Mouse (Mus musculus) embryonic facial prominence, embryonic 10.5 days (tissue): ENCODE results near the gene Atxn2. TPM values are rescaled to one million over a fixed set of nuclear protein-coding genes. Genes with fewer than 3 reads are reported as not detected.

Experiments used
- DNase-seq: peaks from one replicate; pipeline ENCODE4 v3.0.0-alpha.2; 2017; ENCODE audit warnings: low spot score
- H3K27ac ChIP-seq: fragments of 300-500 bp; sonication (generic); replicated peaks from 2 replicates; pipeline ENCODE4 v1.5.1; 2016; ENCODE audit warnings: mild to moderate bottlenecking
- H3K27me3 ChIP-seq: fragments of 300-500 bp; sonication (generic); replicated peaks from 2 replicates; pipeline ENCODE4 v1.6.1; 2016; ENCODE audit warnings: low read depth, mild to moderate bottlenecking; ENCODE audit not compliant: poor library complexity, severe bottlenecking
- H3K36me3 ChIP-seq: fragments of 300-500 bp; sonication (generic); replicated peaks from 2 replicates; pipeline ENCODE4 v1.6.1; 2016; ENCODE audit warnings: mild to moderate bottlenecking, moderate library complexity
- H3K4me1 ChIP-seq: fragments of 300-500 bp; sonication (generic); 2 replicates; pipeline ENCODE4 v1.6.1; 2016
- H3K4me3 ChIP-seq: fragments of 300-500 bp; sonication (generic); 2 replicates; pipeline ENCODE4 v1.5.1; 2016; ENCODE audit warnings: mild to moderate bottlenecking, moderate library complexity
- H3K9me3 ChIP-seq: fragments of 300-500 bp; sonication (generic); 2 replicates; pipeline ENCODE4 v1.6.1; 2016; ENCODE audit warnings: mild to moderate bottlenecking
- WGBS: fragments of 180-500 bp; shearing (Covaris S2); methylation state at CpG from one replicate; pipeline ENCODE4 v1.1.7; 2016; 5-methylcytosine and 5-hydroxymethylcytosine counted together
- polyA plus RNA-seq: library from polyadenylated mRNA; unstranded; fragments of >200 nt; fragmentation: Nextera tagmentation; extraction: Ambion mirVana; gene quantifications from 2 replicates; pipeline ENCODE4 v1.2.1, GENCODE M21; 2016

Gene Atxn2
- polyA plus RNA-seq, 1 experiment from 2014 or later: 44.9 TPM

GRCm38 (mm10) chr5:121822786-121823505 is 111.8 kb downstream of the Atxn2 start:
- WGBS: 65% methylated on average over 7 of the region's 7 CpGs
- Histone ChIP-seq H3K9me3 (no peaks in the 10 kb centered on the region), H3K4me3 (no peak overlapping the region), H3K27me3 (peaks cover 15% of the 10 kb centered on the region), H3K4me1 (peaks cover 21% of the 10 kb centered on the region), H3K36me3 (peaks cover 91% of the 10 kb centered on the region), H3K27ac (peak overlapping the region; percentile 52; the same call in 1 of the 2 replicates)
- peak; percentile 22 for DNase-seq

DNA sequence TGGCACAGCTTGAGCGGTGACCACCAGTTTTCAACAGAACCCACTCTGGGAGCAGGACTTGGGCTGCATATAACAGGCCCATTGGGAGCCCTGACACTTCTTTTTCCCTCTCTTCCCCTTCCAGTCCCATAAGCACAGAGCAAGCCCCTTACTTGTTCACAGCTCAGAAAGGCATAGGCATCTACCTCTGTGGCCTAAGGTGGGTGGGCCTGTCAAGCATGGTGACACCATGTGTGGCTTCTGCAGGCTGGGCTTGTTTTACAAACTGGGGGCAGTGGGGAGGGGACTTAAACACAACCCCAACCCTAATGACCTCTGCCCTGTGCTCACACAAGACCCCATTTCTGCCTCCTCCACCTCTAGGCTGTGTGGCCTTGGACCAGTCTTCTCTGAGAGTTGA is 112.5 kb downstream of the Atxn2 start:
- no peak overlapping the region for H3K4me3 ChIP-seq
- WGBS: 85% methylated on average over 1 of the region's 1 CpGs

GRCm38 (mm10) chr5:121824121-121824520 is 113.0 kb downstream of the Atxn2 start:
- WGBS: 58% methylated on average over 4 of the region's 4 CpGs
- Histone ChIP-seq H3K27ac (peak overlapping the region; percentile 63), H3K36me3 (peaks cover 84% of the 10 kb centered on the region)

More for the DNA sequence above, 112.5 kb downstream of the Atxn2 start:
- Histone ChIP-seq H3K27ac (peak overlapping the region; percentile 52; the same call in 1 of the 2 replicates), H3K9me3 (no peaks in the 10 kb centered on the region), H3K36me3 (peaks cover 89% of the 10 kb centered on the region), H3K4me1 (peaks cover 27% of the 10 kb centered on the region), H3K27me3 (peaks cover 22% of the 10 kb centered on the region)
- peak; percentile 12 for DNase-seq

GRCm38 (mm10) chr5:121825606-121826005 is 114.5 kb downstream of the Atxn2 start:
- no peak overlapping the region for H3K27ac ChIP-seq
- DNase-seq: no peak
- H3K4me3 ChIP-seq: no peak overlapping the region
- H3K27me3 ChIP-seq: peaks cover 41% of the 10 kb centered on the region
- 91% methylated on average over 3 of the region's 3 CpGs for WGBS
- no peaks in the 10 kb centered on the region for H3K9me3 ChIP-seq
- peaks cover 34% of the 10 kb centered on the region for H3K4me1 ChIP-seq
- peaks cover 69% of the 10 kb centered on the region for H3K36me3 ChIP-seq

More at GRCm38 (mm10) chr5:121824121-121824520, 113.0 kb downstream of the Atxn2 start:
- no peak overlapping the region for H3K4me3 ChIP-seq
- peak; percentile 18 for DNase-seq
- H3K9me3 ChIP-seq: no peaks in the 10 kb centered on the region
- peaks cover 26% of the 10 kb centered on the region for H3K27me3 ChIP-seq
- H3K4me1 ChIP-seq: peaks cover 32% of the 10 kb centered on the region

DNA sequence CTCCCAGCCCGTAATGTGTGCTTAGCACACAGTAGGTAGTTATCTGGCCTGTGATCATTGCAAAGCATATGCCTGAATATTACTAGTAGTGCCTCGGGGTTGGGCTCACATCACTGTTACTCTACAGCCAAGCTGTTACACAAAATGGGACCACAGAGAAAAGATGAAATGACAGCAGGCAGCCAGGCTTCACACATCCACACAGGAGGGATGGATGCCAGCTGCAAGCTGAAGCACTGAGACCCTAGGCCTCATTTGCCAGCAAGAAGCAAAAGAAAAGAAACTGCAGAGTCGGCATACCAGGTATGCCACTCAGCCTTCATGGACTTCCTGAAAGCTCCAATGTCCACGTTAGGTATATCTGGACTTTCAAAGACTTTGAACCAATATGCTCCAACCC is 116.7 kb downstream of the Atxn2 start:
- H3K27me3 ChIP-seq: peaks cover 62% of the 10 kb centered on the region
- 84% methylated on average over 4 of the region's 4 CpGs for WGBS

GRCm38 (mm10) chr5:121828491-121829432 is 117.6 kb downstream of the Atxn2 start:
- Histone ChIP-seq H3K9me3 (no peaks in the 10 kb centered on the region), H3K27ac (peak overlapping the region; percentile 48; the same call in 1 of the 2 replicates)
- WGBS: 5% methylated on average over 82 of the region's 82 CpGs

More for the DNA sequence above, 116.7 kb downstream of the Atxn2 start:
- Histone ChIP-seq H3K27ac (no peak overlapping the region), H3K9me3 (no peaks in the 10 kb centered on the region), H3K36me3 (peaks cover 53% of the 10 kb centered on the region), H3K4me1 (peaks cover 37% of the 10 kb centered on the region), H3K4me3 (peak overlapping the region; percentile 65; the same call in 1 of the 2 replicates)
- DNase-seq: no peak

DNA sequence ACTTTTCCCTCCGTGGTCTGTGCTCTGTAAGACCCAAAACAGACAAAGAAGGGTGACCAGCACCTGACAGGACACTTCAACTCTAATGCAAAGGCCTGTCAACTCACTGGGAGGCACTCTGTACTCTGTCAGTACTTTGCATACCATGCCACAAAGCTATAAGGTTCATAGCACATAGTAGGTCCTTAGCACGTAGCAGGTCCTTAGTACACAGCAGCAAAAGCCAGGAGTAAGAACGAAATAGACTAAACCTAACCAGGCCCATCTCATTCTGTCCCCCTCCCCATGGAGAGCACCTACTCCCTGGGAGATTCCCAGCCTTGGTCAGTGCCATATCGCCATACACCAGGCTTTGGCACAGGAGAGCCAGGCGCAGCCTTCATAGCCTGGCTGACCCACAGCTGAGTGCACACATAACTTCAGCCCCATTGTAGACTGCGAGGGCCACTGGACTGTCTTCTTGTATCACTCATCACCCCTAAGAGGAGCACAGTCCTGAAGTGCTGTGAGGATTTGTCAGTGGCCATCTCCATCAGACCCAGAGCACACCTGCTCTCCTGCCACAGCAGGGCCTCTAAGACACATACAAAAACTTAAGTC is 120.0 kb downstream of the Atxn2 start:
- 88% methylated on average over 6 of the region's 6 CpGs for WGBS
- peaks cover 22% of the 10 kb centered on the region for H3K36me3 ChIP-seq
- no peak overlapping the region for H3K4me3 ChIP-seq
- H3K4me1 ChIP-seq: peaks cover 52% of the 10 kb centered on the region
- peaks cover 91% of the 10 kb centered on the region for H3K27me3 ChIP-seq
- H3K27ac ChIP-seq: no peak overlapping the region
- no peak for DNase-seq
- no peaks in the 10 kb centered on the region for H3K9me3 ChIP-seq

More at GRCm38 (mm10) chr5:121828491-121829432, 117.6 kb downstream of the Atxn2 start:
- peak; percentile 64 for DNase-seq
- peaks cover 71% of the 10 kb centered on the region for H3K27me3 ChIP-seq
- peak overlapping the region; percentile 65 for H3K4me3 ChIP-seq
- peaks cover 44% of the 10 kb centered on the region for H3K36me3 ChIP-seq
- peaks cover 37% of the 10 kb centered on the region for H3K4me1 ChIP-seq

- no peaks in the 10 kb centered on the region for H3K9me3 ChIP-seq
- peak overlapping the region; percentile 5; the same call in 1 of the 2 replicates for H3K27ac ChIP-seq
- H3K4me1 ChIP-seq: peaks cover 61% of the 10 kb centered on the region
- DNase-seq: no peak
- H3K4me3 ChIP-seq: 0 out of 2 replicates have a peak overlapping the region, but pooled peaks have one; percentile 75
- WGBS: 80% methylated on average over 6 of the region's 6 CpGs
- peaks cover 87% of the 10 kb centered on the region for H3K27me3 ChIP-seq
- peaks cover 9% of the 10 kb centered on the region for H3K36me3 ChIP-seq
Observed at GRCm38 (mm10) chr5:121832376-121833155, 121.4 kb downstream of the Atxn2 start.

DNA sequence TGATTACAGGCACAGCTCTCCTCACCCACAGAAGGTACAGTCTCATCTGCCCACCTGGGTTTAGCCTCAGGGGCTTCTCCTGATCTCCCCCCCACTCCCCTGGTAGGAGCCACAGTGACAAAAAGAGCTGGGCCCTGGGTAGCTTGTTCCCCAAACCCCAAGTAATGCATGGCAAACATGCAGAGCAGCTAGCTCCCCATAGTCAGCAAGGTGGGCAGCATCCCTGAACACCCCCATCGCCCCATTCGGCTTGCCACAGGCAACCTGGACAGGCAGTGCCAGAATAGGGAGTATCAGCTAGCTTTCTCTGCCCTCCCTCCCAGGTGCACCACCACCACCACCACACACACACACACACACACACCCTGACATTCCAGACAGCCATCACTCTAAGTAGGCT is 122.0 kb downstream of the Atxn2 start:
- 87% methylated on average over 2 of the region's 2 CpGs for WGBS
- Histone ChIP-seq H3K4me3 (0 out of 2 replicates have a peak overlapping the region, but pooled peaks have one; percentile 75), H3K36me3 (peaks cover 3% of the 10 kb centered on the region), H3K4me1 (peaks cover 65% of the 10 kb centered on the region), H3K27ac (peak overlapping the region; percentile 61; the same call in 1 of the 2 replicates), H3K9me3 (no peaks in the 10 kb centered on the region), H3K27me3 (peaks cover 87% of the 10 kb centered on the region)
- DNase-seq: no peak

DNA sequence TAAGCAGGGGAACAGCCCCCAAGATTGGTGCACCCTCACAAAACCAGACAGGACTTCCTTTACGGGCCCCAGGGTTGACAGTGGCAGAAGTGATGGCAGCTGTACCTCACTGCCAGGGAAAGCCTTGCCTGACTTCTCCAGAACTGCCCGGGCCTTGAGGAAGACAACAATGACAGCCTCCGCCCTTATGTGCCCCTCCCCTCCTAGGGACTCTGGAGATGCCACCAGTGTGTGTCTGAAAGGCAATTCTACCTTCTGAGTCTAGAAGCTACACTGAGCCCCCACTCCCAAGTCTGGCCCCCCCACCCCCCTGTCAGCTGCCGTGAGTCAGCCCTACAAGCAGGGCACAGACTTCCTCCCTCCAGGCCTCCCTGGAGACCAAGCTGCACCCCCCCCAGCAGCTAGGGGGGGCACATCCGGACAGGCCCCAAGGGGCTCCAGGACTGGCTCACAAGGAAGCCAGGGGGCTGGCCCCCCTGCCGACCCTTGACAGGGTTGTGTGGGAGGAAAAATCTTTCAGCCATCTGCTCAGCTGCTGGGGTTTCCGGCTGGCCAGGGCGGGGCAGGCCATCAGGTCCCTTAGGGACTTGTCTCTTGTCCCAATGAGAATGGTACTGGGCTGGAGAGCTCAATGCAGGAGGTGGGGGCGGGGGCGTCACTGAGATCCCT is 122.6 kb downstream of the Atxn2 start:
- no peak for DNase-seq
- peaks cover 87% of the 10 kb centered on the region for H3K27me3 ChIP-seq

DNA sequence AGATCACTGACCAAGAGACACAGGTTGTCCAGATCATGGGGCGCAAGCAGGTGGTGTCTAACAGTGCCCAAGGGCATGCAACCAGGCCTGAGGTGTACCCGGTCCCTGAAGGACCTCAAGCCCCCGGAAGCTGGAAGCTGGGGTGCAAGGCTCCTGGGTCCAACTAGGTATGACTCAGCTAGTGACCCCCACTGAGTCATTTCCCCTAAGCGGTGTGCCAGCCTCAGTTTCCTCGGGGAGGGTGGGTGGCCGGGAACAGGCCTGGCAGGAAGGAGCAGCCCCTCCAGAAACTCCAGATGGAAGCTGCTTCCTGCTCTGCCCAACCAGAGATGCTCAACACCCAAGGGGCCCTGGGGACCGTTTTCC is 123.1 kb downstream of the Atxn2 start:
- Histone ChIP-seq H3K36me3 (no peaks in the 10 kb centered on the region), H3K27me3 (peaks cover 87% of the 10 kb centered on the region), H3K4me1 (peaks cover 65% of the 10 kb centered on the region), H3K4me3 (peak overlapping the region; percentile 75), H3K27ac (no peak overlapping the region), H3K9me3 (no peaks in the 10 kb centered on the region)
- 81% methylated on average over 7 of the region's 7 CpGs for WGBS
- no peak for DNase-seq

More for the DNA sequence above, 122.6 kb downstream of the Atxn2 start:
- Histone ChIP-seq H3K4me3 (peak overlapping the region; percentile 75; the same call in 1 of the 2 replicates), H3K27ac (peak overlapping the region; percentile 61; the same call in 1 of the 2 replicates), H3K9me3 (no peaks in the 10 kb centered on the region), H3K4me1 (peaks cover 65% of the 10 kb centered on the region), H3K36me3 (no peaks in the 10 kb centered on the region)
- WGBS: 44% methylated on average over 10 of the region's 10 CpGs
